Mouse (Mus musculus) embryonic facial prominence, embryonic 11.5 days (tissue): ENCODE data around the gene Anxa9. TPM values are rescaled to one million over a fixed set of nuclear protein-coding genes. Genes with fewer than 3 reads are reported as not detected.

Source experiments
- ATAC-seq: fragments of 200-750 bp; cut with Nextera tagmentation; replicated peaks from 2 replicates; pipeline ENCODE4 v1.8.0; 2017; ENCODE audit warnings: low read depth; ENCODE audit not compliant: insufficient number of reproducible peaks, low FRiP score, low TSS enrichment
- DNase-seq: peaks from one replicate; pipeline ENCODE4 v3.0.0-alpha.2; 2015; ENCODE audit warnings: low spot score
- H3K27ac ChIP-seq: fragments of 300-500 bp; sonication (generic); replicated peaks from 2 replicates; pipeline ENCODE4 v1.5.1; 2014; ENCODE audit warnings: mild to moderate bottlenecking, low read depth, low read length, control low read depth
- H3K27me3 ChIP-seq: fragments of 300-500 bp; sonication (generic); 2 replicates; pipeline ENCODE4 v1.6.1; 2014; ENCODE audit warnings: mild to moderate bottlenecking, low read length, moderate library complexity, mixed read lengths; ENCODE audit not compliant: control insufficient read depth, insufficient read depth
- H3K36me3 ChIP-seq: fragments of 300-500 bp; sonication (generic); replicated peaks from 2 replicates; pipeline ENCODE4 v1.6.1; 2014; ENCODE audit warnings: low read depth, mild to moderate bottlenecking, low read length, moderate library complexity, mixed read lengths; ENCODE audit not compliant: control insufficient read depth, insufficient read depth
- H3K4me1 ChIP-seq: fragments of 300-500 bp; sonication (generic); 2 replicates; pipeline ENCODE4 v1.6.1; 2014; ENCODE audit warnings: low read length, mixed read lengths; ENCODE audit not compliant: control insufficient read depth, insufficient read depth
- H3K4me2 ChIP-seq: fragments of 300-500 bp; sonication (generic); 2 replicates; pipeline ENCODE4 v1.6.1; 2014; ENCODE audit warnings: low read depth, mild to moderate bottlenecking, control low read depth, low read length, moderate library complexity
- H3K4me3 ChIP-seq: fragments of 300-500 bp; sonication (generic); 2 replicates; pipeline ENCODE4 v1.5.1; 2014; ENCODE audit warnings: low read depth, low read length, control low read depth
- H3K9ac ChIP-seq: fragments of 300-500 bp; sonication (generic); replicated peaks from 2 replicates; pipeline ENCODE4 v1.6.1; 2014; ENCODE audit warnings: mild to moderate bottlenecking, control low read depth, low read length
- H3K9me3 ChIP-seq: fragments of 300-500 bp; sonication (generic); replicated peaks from 2 replicates; pipeline ENCODE4 v1.6.1; 2016; ENCODE audit warnings: mild to moderate bottlenecking, low read length, inconsistent platforms, mixed read lengths; ENCODE audit not compliant: control insufficient read depth
- WGBS: fragments of 180-500 bp; shearing (Covaris S2); extraction: QIAGEN DNeasy Blood & Tissue Kit; methylation state at CpG from one replicate; pipeline ENCODE4 v1.1.7; 2014; 5-methylcytosine and 5-hydroxymethylcytosine counted together
- polyA plus RNA-seq: library from polyadenylated mRNA; unstranded; fragments of >200 nt; fragmentation: Nextera tagmentation; extraction: Ambion mirVana; gene quantifications from 2 replicates; pipeline ENCODE4 v1.2.1, GENCODE M21; 2014

Gene Anxa9
- polyA plus RNA-seq, 1 experiment from 2014 or later, result 1.5 TPM

- Histone ChIP-seq H3K4me3 (no peak overlapping the region), H3K27me3 (no peaks in the 10 kb centered on the region), H3K36me3 (no peaks in the 10 kb centered on the region; the same call in 1 of the 2 replicates), H3K9ac (no peak overlapping the region), H3K9me3 (no peaks in the 10 kb centered on the region), H3K27ac (no peak overlapping the region), H3K4me1 (no peaks in the 10 kb centered on the region), H3K4me2 (no peak overlapping the region)
- DNase-seq, result no peak
- no peak for ATAC-seq
- 84% methylated on average over 5 of the region's 5 CpGs for WGBS
Observed at GRCm38 (mm10) chr3:95294718-95295117, 12.3 kb downstream of the Anxa9 start.

DNA sequence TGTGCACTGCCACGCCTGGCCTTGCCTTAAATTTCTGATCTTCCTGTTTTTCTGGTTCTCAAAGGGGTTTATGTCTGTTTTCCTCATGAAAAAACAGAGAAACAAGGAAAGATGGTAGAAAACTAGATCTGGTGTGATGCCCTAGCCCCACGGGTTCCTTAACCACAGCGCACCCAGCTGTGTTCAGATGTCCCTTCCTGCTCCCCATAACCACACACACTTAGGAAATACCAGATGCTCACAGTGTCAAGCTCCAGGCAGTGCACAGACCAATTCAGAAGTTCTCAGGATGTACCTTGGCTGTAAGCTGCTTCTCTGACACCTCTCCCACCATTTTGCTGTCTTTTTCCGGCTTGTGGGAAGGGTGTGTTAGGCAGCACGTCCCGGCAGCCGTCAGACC is 12.7 kb downstream of the Anxa9 start:
- no peak overlapping the region for H3K27ac ChIP-seq
- no peak for DNase-seq
- H3K9me3 ChIP-seq, result no peaks in the 10 kb centered on the region
- ATAC-seq, result no peak
- H3K4me2 ChIP-seq, result no peak overlapping the region
- H3K9ac ChIP-seq, result no peak overlapping the region
- no peaks in the 10 kb centered on the region for H3K4me1 ChIP-seq
- no peak overlapping the region for H3K4me3 ChIP-seq
- 88% methylated on average over 7 of the region's 7 CpGs for WGBS
- H3K27me3 ChIP-seq, result no peaks in the 10 kb centered on the region
- no peaks in the 10 kb centered on the region; the same call in 1 of the 2 replicates for H3K36me3 ChIP-seq

- whole genome bisulfite sequencing, result 82% methylated on average over 11 of the region's 11 CpGs
- no peak overlapping the region for H3K9ac ChIP-seq
- H3K4me2 ChIP-seq, result no peak overlapping the region
- H3K4me1 ChIP-seq, result no peaks in the 10 kb centered on the region
- no peak overlapping the region for H3K27ac ChIP-seq
- H3K27me3 ChIP-seq, result no peaks in the 10 kb centered on the region
- DNase-seq (no peak), ATAC-seq (no peak)
- H3K4me3 ChIP-seq, result no peak overlapping the region
- no peaks in the 10 kb centered on the region; the same call in 1 of the 2 replicates for H3K36me3 ChIP-seq
- no peaks in the 10 kb centered on the region for H3K9me3 ChIP-seq
Observed at GRCm38 (mm10) chr3:95293537-95293936, 13.4 kb downstream of the Anxa9 start.

DNA sequence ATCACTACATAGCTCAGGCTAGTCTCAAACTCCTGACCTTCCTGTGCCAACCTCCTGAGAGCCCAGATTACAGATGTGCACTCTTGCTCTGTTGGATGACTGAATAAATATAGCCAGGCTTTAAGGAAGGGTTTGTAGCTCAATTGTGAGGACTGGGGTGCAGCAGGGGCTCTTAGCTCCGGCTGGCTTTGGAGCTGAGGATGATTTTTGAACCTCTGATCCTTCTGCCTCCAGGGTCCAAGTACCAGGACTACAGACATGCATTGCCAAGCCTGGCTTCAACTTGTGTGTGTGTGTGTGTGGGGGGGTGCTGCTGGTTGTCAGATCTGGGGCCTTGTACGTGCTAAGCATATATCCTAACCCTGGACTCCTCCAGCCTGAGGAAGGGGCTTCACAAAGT is 14.1 kb downstream of the Anxa9 start:
- no peak overlapping the region for H3K9ac ChIP-seq
- ATAC-seq (no peak), DNase-seq (no peak)
- no peak overlapping the region for H3K27ac ChIP-seq
- H3K36me3 ChIP-seq, result no peaks in the 10 kb centered on the region; the same call in 1 of the 2 replicates
- H3K4me3 ChIP-seq, result no peak overlapping the region
- no peaks in the 10 kb centered on the region for H3K27me3 ChIP-seq
- H3K4me2 ChIP-seq, result no peak overlapping the region
- H3K9me3 ChIP-seq, result no peaks in the 10 kb centered on the region
- WGBS, result 78% methylated on average over 2 of the region's 2 CpGs
- no peaks in the 10 kb centered on the region for H3K4me1 ChIP-seq

GRCm38 (mm10) chr3:95291041-95291440 is 15.9 kb downstream of the Anxa9 start:
- H3K9me3 ChIP-seq, result no peaks in the 10 kb centered on the region
- DNase-seq, result no peak
- no peaks in the 10 kb centered on the region for H3K27me3 ChIP-seq
- no peaks in the 10 kb centered on the region; the same call in 1 of the 2 replicates for H3K36me3 ChIP-seq
- H3K9ac ChIP-seq, result no peak overlapping the region
- no peak overlapping the region for H3K27ac ChIP-seq
- no peaks in the 10 kb centered on the region for H3K4me1 ChIP-seq
- H3K4me2 ChIP-seq, result no peak overlapping the region
- no peak for ATAC-seq
- 83% methylated on average over 4 of the region's 4 CpGs for WGBS
- no peak overlapping the region for H3K4me3 ChIP-seq

- Histone ChIP-seq H3K9me3 (no peaks in the 10 kb centered on the region), H3K9ac (no peak overlapping the region), H3K4me1 (no peaks in the 10 kb centered on the region), H3K36me3 (no peaks in the 10 kb centered on the region; the same call in 1 of the 2 replicates), H3K4me3 (no peak overlapping the region), H3K27ac (no peak overlapping the region), H3K27me3 (no peaks in the 10 kb centered on the region), H3K4me2 (no peak overlapping the region)
- DNase-seq, result no peak
- ATAC-seq, result no peak
- WGBS, result 75% methylated on average over 6 of the region's 6 CpGs
Observed at GRCm38 (mm10) chr3:95290156-95290555, 16.8 kb downstream of the Anxa9 start.

- Histone ChIP-seq H3K27me3 (no peaks in the 10 kb centered on the region), H3K27ac (no peak overlapping the region), H3K9me3 (no peaks in the 10 kb centered on the region), H3K4me2 (no peak overlapping the region), H3K4me1 (peaks cover 2% of the 10 kb centered on the region; the same call in 1 of the 2 replicates), H3K4me3 (no peak overlapping the region), H3K36me3 (no peaks in the 10 kb centered on the region; the same call in 1 of the 2 replicates), H3K9ac (no peak overlapping the region)
- no peak for DNase-seq
- 93% methylated on average over 4 of the region's 4 CpGs for WGBS
- ATAC-seq, result no peak
Observed at GRCm38 (mm10) chr3:95289419-95289818, 17.6 kb downstream of the Anxa9 start.

DNA sequence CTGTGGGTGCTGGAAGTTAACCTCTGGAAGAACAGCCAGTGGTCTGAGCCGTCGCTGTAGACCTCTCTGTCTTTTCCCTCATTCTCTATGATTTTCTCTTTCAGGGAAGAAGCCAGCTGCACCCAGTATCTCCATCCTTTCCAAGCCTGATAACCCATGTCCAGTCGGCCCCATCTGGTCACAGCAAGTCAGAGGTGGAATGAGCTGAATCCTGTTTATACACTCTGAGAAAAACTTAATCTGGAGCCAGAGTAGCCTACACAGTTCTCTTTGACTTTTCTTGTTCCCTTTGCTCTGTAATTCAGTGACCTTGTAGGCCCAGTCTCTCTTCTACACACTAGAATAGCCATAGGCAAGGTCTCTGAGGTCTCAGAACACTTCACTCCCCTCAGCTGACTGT is 19.4 kb downstream of the Anxa9 start:
- ATAC-seq, result no peak
- no peak overlapping the region for H3K4me2 ChIP-seq
- H3K27me3 ChIP-seq, result no peaks in the 10 kb centered on the region
- no peaks in the 10 kb centered on the region for H3K9me3 ChIP-seq
- 88% methylated on average over 3 of the region's 3 CpGs for WGBS
- peaks cover 2% of the 10 kb centered on the region; the same call in 1 of the 2 replicates for H3K4me1 ChIP-seq
- H3K4me3 ChIP-seq, result no peak overlapping the region
- DNase-seq, result no peak
- H3K9ac ChIP-seq, result no peak overlapping the region
- no peaks in the 10 kb centered on the region for H3K36me3 ChIP-seq
- no peak overlapping the region for H3K27ac ChIP-seq
